ENCODE assay signal across 7 mouse cellular contexts in genomic region chr7:27310306-27310705, GRCm38 (mm10). TPM values are rescaled to one million over a fixed set of nuclear protein-coding genes. Genes with fewer than 3 reads are reported as not detected.
A peak's percentile ranks its signal among the peaks of the same experiment; 100 is the strongest.
DNase-seq lines count a peak whose midpoint lies in the region; ATAC-seq lines count a peak whose summit lies in the region.

No protein-coding gene starts in this region.

- H3K9ac ChIP-seq in embryonic facial prominence, embryonic 14.5 days (ENCODE audit: low read depth, low read length) = no peak overlapping the region
- no peak overlapping the region for H3K9ac ChIP-seq in liver, embryonic 13.5 days
- no peak overlapping the region for H3K9ac ChIP-seq in stomach, embryonic 14.5 days (replicated peaks; ENCODE audit: low read depth, low read length)

- H3K27me3 ChIP-seq in embryonic facial prominence, embryonic 14.5 days (replicated peaks; ENCODE audit: control insufficient read depth, insufficient read depth, low read length) = no peaks in the 10 kb centered on the region; the same call in 1 of the 2 replicates
- peaks cover 38% of the 10 kb centered on the region for H3K27me3 ChIP-seq in liver, embryonic 13.5 days
- H3K27me3 ChIP-seq in stomach, embryonic 14.5 days (ENCODE audit: control insufficient read depth, insufficient read depth, low read length) = no peaks in the 10 kb centered on the region

- peak; percentile 51 for DNase-seq in right cerebral cortex, postnatal 4 days
- DNase-seq in right cerebral cortex, adult 18-20 months = no peak
- peak; percentile 59 for DNase-seq in embryonic facial prominence, embryonic 14.5 days (ENCODE audit: low spot score)
- DNase-seq in heart, postnatal 4 days = peak; percentile 81
- DNase-seq in liver, embryonic 13.5 days = no peak
- no peak for DNase-seq in spleen, postnatal 14 days (ENCODE audit: low spot score in 2 of 2)

- ATAC-seq in embryonic facial prominence, embryonic 14.5 days (ENCODE audit: low read depth) = peak; percentile 71
- ATAC-seq in liver, embryonic 13.5 days (ENCODE audit: low read depth) = no peak
- peak; percentile 2; the same call in 1 of the 2 replicates for ATAC-seq in stomach, embryonic 14.5 days (ENCODE audit: insufficient number of reproducible peaks, insufficient read depth, low FRiP score, low read depth)

- H3K36me3 ChIP-seq in embryonic facial prominence, embryonic 14.5 days (ENCODE audit: control insufficient read depth, insufficient read depth, low read length) = peaks cover 23% of the 10 kb centered on the region; the same call in 1 of the 2 replicates
- 0 out of 2 replicates have a peak, but pooled peaks cover 4% of the 10 kb centered on the region for H3K36me3 ChIP-seq in liver, embryonic 13.5 days
- H3K36me3 ChIP-seq in stomach, embryonic 14.5 days (ENCODE audit: control insufficient read depth, insufficient read depth, low read length) = peaks cover 36% of the 10 kb centered on the region

- peak overlapping the region; percentile 44; the same call in 1 of the 2 replicates for H3K27ac ChIP-seq in embryonic facial prominence, embryonic 14.5 days (replicated peaks; ENCODE audit: low read depth, low read length)
- no peak overlapping the region for H3K27ac ChIP-seq in liver, embryonic 13.5 days
- peak overlapping the region; percentile 21; the same call in 1 of the 2 replicates for H3K27ac ChIP-seq in stomach, embryonic 14.5 days (ENCODE audit: low read length)

- peaks cover 12% of the 10 kb centered on the region; the same call in 1 of the 2 replicates for H3K9me3 ChIP-seq in embryonic facial prominence, embryonic 14.5 days (ENCODE audit: control insufficient read depth, low read length)
- peaks cover 12% of the 10 kb centered on the region; the same call in 1 of the 2 replicates for H3K9me3 ChIP-seq in liver, embryonic 13.5 days (replicated peaks)
- peaks cover 8% of the 10 kb centered on the region; the same call in 1 of the 2 replicates for H3K9me3 ChIP-seq in stomach, embryonic 14.5 days (ENCODE audit: control insufficient read depth, low read depth, low read length)

- WGBS in embryonic facial prominence, embryonic 14.5 days = 5% methylated on average over 11 of the region's 17 CpGs
- 6% methylated on average over 17 of the region's 17 CpGs for WGBS in liver, embryonic 13.5 days (ENCODE audit: insufficient replicate concordance)
- 21% methylated on average over 17 of the region's 17 CpGs for WGBS in stomach, embryonic 14.5 days

- peak overlapping the region; percentile 5; the same call in 1 of the 2 replicates for H3K4me3 ChIP-seq in embryonic facial prominence, embryonic 14.5 days (ENCODE audit: low read depth, low read length)
- no peak overlapping the region for H3K4me3 ChIP-seq in liver, embryonic 13.5 days (replicated peaks)
- 0 out of 2 replicates have a peak overlapping the region, but pooled peaks have one; percentile 5 for H3K4me3 ChIP-seq in stomach, embryonic 14.5 days (ENCODE audit: low read depth, low read length)

- peak overlapping the region; percentile 34; the same call in 1 of the 2 replicates for H3K4me2 ChIP-seq in embryonic facial prominence, embryonic 14.5 days (ENCODE audit: low read depth, low read length)
- peak overlapping the region; percentile 38 for H3K4me2 ChIP-seq in liver, embryonic 13.5 days
- H3K4me2 ChIP-seq in stomach, embryonic 14.5 days (replicated peaks; ENCODE audit: low read depth, low read length) = peak overlapping the region; percentile 26

- H3K4me1 ChIP-seq in embryonic facial prominence, embryonic 14.5 days (ENCODE audit: control insufficient read depth, insufficient read depth, low read length) = peaks cover 8% of the 10 kb centered on the region; the same call in 1 of the 2 replicates
- H3K4me1 ChIP-seq in liver, embryonic 13.5 days (replicated peaks) = peaks cover 14% of the 10 kb centered on the region
- 0 out of 2 replicates have a peak, but pooled peaks cover 13% of the 10 kb centered on the region for H3K4me1 ChIP-seq in stomach, embryonic 14.5 days (ENCODE audit: control insufficient read depth, insufficient read depth, low read length)

RNA-seq across cellular contexts. Expression of gene Ltbp4, which starts 27.2 kb away (rescaled TPM):
- 74.2 and 74.8 TPM in 2 replicates for polyA plus RNA-seq in embryonic facial prominence, embryonic 14.5 days (2014; fragmentation: Nextera tagmentation; extraction: Ambion mirVana)
- 100 to 1,000 TPM; 238 to 255 TPM for total RNA-seq in heart, postnatal 4 days (2021)
- polyA plus RNA-seq in liver, embryonic 13.5 days (2015; fragmentation: Nextera tagmentation; extraction: Ambion mirVana) = 3.6 and 3.9 TPM in 2 replicates
- polyA plus RNA-seq in stomach, embryonic 14.5 days (2014; fragmentation: Nextera tagmentation; extraction: Ambion mirVana) = 178 and 189 TPM in 2 replicates

RNA-seq across cellular contexts. Expression of gene Shkbp1, which starts 45.5 kb away (rescaled TPM):
- polyA plus RNA-seq in embryonic facial prominence, embryonic 14.5 days (2014; fragmentation: Nextera tagmentation; extraction: Ambion mirVana) = 26.5 and 30.3 TPM in 2 replicates
- 10 to 100 TPM; 18.4 to 19.8 TPM for total RNA-seq in heart, postnatal 4 days (2021)
- 23.1 and 25.0 TPM in 2 replicates for polyA plus RNA-seq in liver, embryonic 13.5 days (2015; fragmentation: Nextera tagmentation; extraction: Ambion mirVana)
- 41.5 and 41.6 TPM in 2 replicates for polyA plus RNA-seq in stomach, embryonic 14.5 days (2014; fragmentation: Nextera tagmentation; extraction: Ambion mirVana)

RNA-seq across cellular contexts. Expression of gene Gm20479, which starts 46.9 kb away (rescaled TPM):
- polyA plus RNA-seq in embryonic facial prominence, embryonic 14.5 days (2014; fragmentation: Nextera tagmentation; extraction: Ambion mirVana) = not detected in 2 replicates
- total RNA-seq in heart, postnatal 4 days (2021) = 1 to 10 TPM in 1 of 2 experiments, not detected in 1; 3.7 TPM
- polyA plus RNA-seq in liver, embryonic 13.5 days (2015; fragmentation: Nextera tagmentation; extraction: Ambion mirVana) = 0.50 TPM in 1 of 2 replicates, not detected in the other
- 0.53 and 1.9 TPM in 2 replicates for polyA plus RNA-seq in stomach, embryonic 14.5 days (2014; fragmentation: Nextera tagmentation; extraction: Ambion mirVana)

RNA-seq across cellular contexts. Expression of gene Numbl, which starts 52.1 kb away (rescaled TPM):
- polyA plus RNA-seq in embryonic facial prominence, embryonic 14.5 days (2014; fragmentation: Nextera tagmentation; extraction: Ambion mirVana) = 25.1 and 28.4 TPM in 2 replicates
- total RNA-seq in heart, postnatal 4 days (2021) = 10 to 100 TPM; 11.5 to 12.1 TPM
- 1.7 TPM in 2 replicates for polyA plus RNA-seq in liver, embryonic 13.5 days (2015; fragmentation: Nextera tagmentation; extraction: Ambion mirVana)
- 15.0 and 16.5 TPM in 2 replicates for polyA plus RNA-seq in stomach, embryonic 14.5 days (2014; fragmentation: Nextera tagmentation; extraction: Ambion mirVana)

Comparison
In these comparisons a context has a peak if more than half of its experiments do, and no peak if none do; other contexts are left out.
1. DNase-seq: peak in right cerebral cortex, postnatal 4 days (single experiment), embryonic facial prominence, embryonic 14.5 days (single experiment) and heart, postnatal 4 days (single experiment); none in right cerebral cortex, adult 18-20 months (single experiment), liver, embryonic 13.5 days (single experiment) and spleen, postnatal 14 days (0 of 2).
2. RNA of gene Ltbp4, which starts 27.2 kb away (polyA plus RNA-seq): 178 to 189 TPM in stomach, embryonic 14.5 days and 74.2 to 74.8 TPM in embryonic facial prominence, embryonic 14.5 days; 3.6 to 3.9 TPM in liver, embryonic 13.5 days; every median in the first group is over 10 times any median in the second.
3. Peak in every context shown above with its lines, with median percentiles within 50 percentile points of each other: H3K4me2 ChIP-seq.